Comparison of ENCODE assay signal across 9 mouse cellular contexts in the genomic region with DNA sequence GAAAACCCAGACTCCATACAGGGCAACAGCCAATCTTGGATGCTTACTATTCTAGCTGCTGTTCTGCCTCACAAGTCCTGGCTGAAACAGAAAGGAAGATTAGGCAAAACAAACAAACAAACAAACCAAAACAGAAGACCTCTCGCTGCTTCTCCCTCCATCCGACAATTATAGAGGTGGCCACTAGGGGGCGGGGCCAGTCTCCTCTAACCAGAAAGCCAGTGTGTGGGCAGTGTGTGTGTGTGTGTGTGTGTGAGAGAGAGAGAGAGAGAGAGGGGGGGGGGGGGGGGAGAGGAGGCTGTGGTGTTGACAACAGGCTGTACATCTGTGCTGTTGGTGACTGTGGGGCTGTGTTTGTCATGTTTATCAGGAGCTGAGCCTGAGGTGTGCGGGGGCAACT. TPM values are rescaled to one million over a fixed set of nuclear protein-coding genes. Genes with fewer than 3 reads are reported as not detected.
DNase-seq lines count a peak whose midpoint lies in the region; ATAC-seq and TF ChIP-seq lines count a peak whose summit lies in the region.
"Had no signal": no experiment of that assay in that cellular context is flagged by ENCODE, and none has a peak within 500 bp of the region (broad histone marks: within the 10 kb centered on the region; RNA-seq: fewer than 3 reads in every experiment).

No protein-coding gene starts in this region.

- ATAC-seq in heart, embryonic 12.5 days (ENCODE audit: insufficient number of reproducible peaks, low FRiP score) = no peak
- ATAC-seq in erythroblast, adult 5-6 weeks (replicated peaks; ENCODE audit: low FRiP score, poor library complexity, severe bottlenecking) = 0 out of 2 replicates have a peak, but pooled peaks have one; percentile 59
- no peak for ATAC-seq in midbrain, embryonic 11.5 days (ENCODE audit: low FRiP score)

- no peaks in the 10 kb centered on the region for H3K36me3 ChIP-seq in heart, embryonic 12.5 days
- no peaks in the 10 kb centered on the region for H3K36me3 ChIP-seq in midbrain, embryonic 11.5 days (ENCODE audit: control insufficient read depth, insufficient read depth, low read length)
- H3K36me3 ChIP-seq: hindbrain, embryonic 15.5 days had no signal

- peak; percentile 21 for DNase-seq in heart, adult 8-10 months (ENCODE audit: low spot score)
- DNase-seq in CD4-positive, CD25-positive, alpha-beta regulatory T cell, adult 2 months (ENCODE audit: low read depth, low spot score) = peak; percentile 67
- peak; percentile 57 for DNase-seq in layer of hippocampus, adult 9-11 months
- peak; percentile 96 for DNase-seq in midbrain, embryonic 11.5 days (ENCODE audit: low spot score, missing footprints)
- peak; percentile 33 for DNase-seq in telencephalon, adult 2 months (ENCODE audit: low read depth, low spot score)

- H3K9me3 ChIP-seq in heart, embryonic 12.5 days (replicated peaks) = no peaks in the 10 kb centered on the region
- no peaks in the 10 kb centered on the region for H3K9me3 ChIP-seq in midbrain, embryonic 11.5 days (ENCODE audit: control insufficient read depth, low read length)
- H3K9me3 ChIP-seq: hindbrain, embryonic 15.5 days had no signal

- no peak overlapping the region for H3K27ac ChIP-seq in heart, embryonic 12.5 days (ENCODE audit: poor library complexity, severe bottlenecking)
- H3K27ac ChIP-seq in bone marrow, adult 2 months (ENCODE audit: control insufficient read depth, insufficient read depth, low read depth, low read length, poor library complexity) = no peak overlapping the region
- H3K27ac ChIP-seq in midbrain, embryonic 11.5 days (ENCODE audit: low read depth, low read length) = no peak overlapping the region
- H3K27ac ChIP-seq: hindbrain, embryonic 15.5 days had no signal

- peak; percentile 66 for TF ChIP-seq CTCF in bone marrow, adult 2 months (IDR thresholded peaks at IDR 0.05; ENCODE audit: control insufficient read depth, insufficient read depth, low read length)

- H3K9ac ChIP-seq in heart, embryonic 12.5 days = no peak overlapping the region
- H3K9ac ChIP-seq in midbrain, embryonic 11.5 days (ENCODE audit: low read length) = no peak overlapping the region
- H3K9ac ChIP-seq: hindbrain, embryonic 15.5 days had no signal

- H3K27me3 ChIP-seq in heart, embryonic 12.5 days (replicated peaks) = peaks cover 98% of the 10 kb centered on the region
- H3K27me3 ChIP-seq in midbrain, embryonic 11.5 days (ENCODE audit: control insufficient read depth, insufficient read depth, low read length) = peaks cover 80% of the 10 kb centered on the region

- H3K4me3 ChIP-seq in heart, embryonic 12.5 days = no peak overlapping the region
- H3K4me3 ChIP-seq in bone marrow, adult 2 months (replicated peaks; ENCODE audit: control insufficient read depth, low read depth, low read length) = no peak overlapping the region
- H3K4me3 ChIP-seq in midbrain, embryonic 11.5 days (ENCODE audit: low read depth, low read length) = no peak overlapping the region
- H3K4me3 ChIP-seq: hindbrain, embryonic 15.5 days had no signal

- no peak for TF ChIP-seq POLR2A in bone marrow, adult 2 months (IDR thresholded peaks at IDR 0.05; ENCODE audit: borderline replicate concordance, control insufficient read depth, low read depth, low read length)

- WGBS in heart, embryonic 12.5 days = 17% methylated on average over 4 of the region's 4 CpGs
- 16% methylated on average over 4 of the region's 4 CpGs for WGBS in bone marrow, adult 2 months
- WGBS in midbrain, embryonic 11.5 days = 17% methylated on average over 4 of the region's 4 CpGs

- peaks cover 25% of the 10 kb centered on the region for H3K4me1 ChIP-seq in heart, embryonic 12.5 days (replicated peaks)
- no peaks in the 10 kb centered on the region for H3K4me1 ChIP-seq in bone marrow, adult 2 months (ENCODE audit: control insufficient read depth, insufficient read depth, low read length)
- H3K4me1 ChIP-seq in midbrain, embryonic 11.5 days (ENCODE audit: control insufficient read depth, insufficient read depth, low read length) = peaks cover 8% of the 10 kb centered on the region

- no peak overlapping the region for H3K4me2 ChIP-seq in heart, embryonic 12.5 days
- no peak overlapping the region for H3K4me2 ChIP-seq in midbrain, embryonic 11.5 days
- H3K4me2 ChIP-seq: hindbrain, embryonic 15.5 days had no signal

RNA-seq across cellular contexts. Expression of a gene that starts 2.0 kb away (rescaled TPM):
- total RNA-seq in heart, adult 8-10 months (2022) = not detected
- not detected in 2 replicates for polyA plus RNA-seq in heart, embryonic 12.5 days (2016; fragmentation: Nextera tagmentation; extraction: Ambion mirVana)
- polyA plus RNA-seq in bone marrow, adult 2 months (2011; ENCODE audit: insufficient read depth, insufficient read length, low replicate concordance, missing spikeins) = not detected in 2 replicates
- total RNA-seq in erythroblast, adult 5-6 weeks (2015; ENCODE audit: low replicate concordance) = not detected in 2 replicates
- not detected in 2 replicates for total RNA-seq in erythroblast, adult 5-6 weeks (2017; ENCODE audit: low replicate concordance)
- polyA plus RNA-seq in midbrain, embryonic 11.5 days (2014; fragmentation: Nextera tagmentation; extraction: Ambion mirVana) = 0.19 TPM in 1 of 2 replicates, not detected in the other

RNA-seq across cellular contexts. Expression of a gene that starts 9.7 kb away (rescaled TPM):
- not detected for total RNA-seq in heart, adult 8-10 months (2022)
- 3.9 and 4.0 TPM in 2 replicates for polyA plus RNA-seq in heart, embryonic 12.5 days (2016; fragmentation: Nextera tagmentation; extraction: Ambion mirVana)
- not detected in 2 replicates for polyA plus RNA-seq in bone marrow, adult 2 months (2011; ENCODE audit: insufficient read depth, insufficient read length, low replicate concordance, missing spikeins)
- total RNA-seq in erythroblast, adult 5-6 weeks (2015; ENCODE audit: low replicate concordance) = not detected in 2 replicates
- total RNA-seq in erythroblast, adult 5-6 weeks (2017; ENCODE audit: low replicate concordance) = not detected in 2 replicates
- 0.41 and 0.69 TPM in 2 replicates for polyA plus RNA-seq in midbrain, embryonic 11.5 days (2014; fragmentation: Nextera tagmentation; extraction: Ambion mirVana)

RNA-seq across cellular contexts. Expression of a gene that starts 40.2 kb away (rescaled TPM):
- under 1 TPM in 1 of 4 experiments, not detected in 3; 0.09 TPM for total RNA-seq in heart, adult 8-10 months (2022)
- polyA plus RNA-seq in heart, embryonic 12.5 days (2016; fragmentation: Nextera tagmentation; extraction: Ambion mirVana) = not detected in 2 replicates
- polyA plus RNA-seq in bone marrow, adult 2 months (2011; ENCODE audit: insufficient read depth, insufficient read length, low replicate concordance, missing spikeins) = not detected in 2 replicates
- not detected in 2 replicates for total RNA-seq in erythroblast, adult 5-6 weeks (2015; ENCODE audit: low replicate concordance)
- not detected in 2 replicates for total RNA-seq in erythroblast, adult 5-6 weeks (2017; ENCODE audit: low replicate concordance)
- 5.7 and 5.8 TPM in 2 replicates for polyA plus RNA-seq in midbrain, embryonic 11.5 days (2014; fragmentation: Nextera tagmentation; extraction: Ambion mirVana)

RNA-seq across cellular contexts. Expression of a gene that starts 40.4 kb away (rescaled TPM):
- not detected for total RNA-seq in heart, adult 8-10 months (2022)
- polyA plus RNA-seq in heart, embryonic 12.5 days (2016; fragmentation: Nextera tagmentation; extraction: Ambion mirVana) = not detected in 2 replicates
- polyA plus RNA-seq in bone marrow, adult 2 months (2011; ENCODE audit: insufficient read depth, insufficient read length, low replicate concordance, missing spikeins) = not detected in 2 replicates
- not detected in 2 replicates for total RNA-seq in erythroblast, adult 5-6 weeks (2015; ENCODE audit: low replicate concordance)
- total RNA-seq in erythroblast, adult 5-6 weeks (2017; ENCODE audit: low replicate concordance) = not detected in 2 replicates
- polyA plus RNA-seq in midbrain, embryonic 11.5 days (2014; fragmentation: Nextera tagmentation; extraction: Ambion mirVana) = 0.03 and 0.04 TPM in 2 replicates

RNA-seq across cellular contexts. Expression of a gene that starts 56.5 kb away (rescaled TPM):
- under 1 TPM in 1 of 4 experiments, not detected in 3; 0.24 TPM for total RNA-seq in heart, adult 8-10 months (2022)
- 0.06 and 0.14 TPM in 2 replicates for polyA plus RNA-seq in heart, embryonic 12.5 days (2016; fragmentation: Nextera tagmentation; extraction: Ambion mirVana)
- polyA plus RNA-seq in bone marrow, adult 2 months (2011; ENCODE audit: insufficient read depth, insufficient read length, low replicate concordance, missing spikeins) = 0.82 TPM in 1 of 2 replicates, not detected in the other
- not detected in 2 replicates for total RNA-seq in erythroblast, adult 5-6 weeks (2015; ENCODE audit: low replicate concordance)
- total RNA-seq in erythroblast, adult 5-6 weeks (2017; ENCODE audit: low replicate concordance) = 0.28 TPM in 1 of 2 replicates, not detected in the other
- 0.22 TPM in 1 of 2 replicates, not detected in the other for polyA plus RNA-seq in midbrain, embryonic 11.5 days (2014; fragmentation: Nextera tagmentation; extraction: Ambion mirVana)

Comparison
In these comparisons a context has a peak if more than half of its experiments do, and no peak if none do; other contexts are left out.
1. DNase-seq: peak in every context shown above with its lines; median percentile 96 in midbrain, embryonic 11.5 days; 67 in CD4-positive, CD25-positive, alpha-beta regulatory T cell, adult 2 months; 57 in layer of hippocampus, adult 9-11 months; 33 in telencephalon, adult 2 months; 21 in heart, adult 8-10 months.